Mouse (Mus musculus): ENCODE measurements around the gene Crybg2. TPM values are rescaled to one million over a fixed set of nuclear protein-coding genes. Genes with fewer than 3 reads are reported as not detected.
A peak's percentile ranks its signal among the peaks of the same experiment; 100 is the strongest.

The Crybg2 gene
- polyA plus RNA-seq, 1 experiment from 2014 or later = 0.53 TPM

DNA sequence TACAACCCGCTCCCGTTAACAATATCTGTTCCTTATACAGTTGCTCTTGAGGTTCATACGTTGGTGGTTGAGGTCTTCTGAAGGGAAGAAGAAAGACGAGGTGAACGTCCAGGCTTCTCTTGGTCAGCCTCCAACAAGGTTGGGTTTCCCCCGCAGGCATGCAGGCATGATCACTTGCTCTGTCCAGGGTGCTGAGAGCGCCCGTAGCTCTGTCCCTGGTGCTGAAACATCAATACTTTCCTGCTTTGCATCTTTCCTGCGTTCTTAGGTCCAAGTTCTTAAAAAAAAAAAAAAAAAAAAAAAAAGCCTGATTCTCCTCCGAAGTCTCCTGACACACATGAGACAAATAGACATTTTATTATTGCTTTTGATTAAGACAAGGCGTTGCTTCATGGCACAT is 40.0 kb upstream of the Crybg2 start:
- Histone ChIP-seq H3K36me3 (ENCODE audit: poor library complexity, severe bottlenecking) (no peaks in the 10 kb centered on the region), H3K9me3 (replicated peaks) (no peaks in the 10 kb centered on the region), H3K4me1 (peaks cover 44% of the 10 kb centered on the region), H3K27ac (no peak overlapping the region), H3K4me3 (no peak overlapping the region), H3K4me2 (peak overlapping the region; percentile 58; the same call in 1 of the 2 replicates), H3K9ac (no peak overlapping the region), H3K27me3 (peaks cover 41% of the 10 kb centered on the region)
- 6% methylated on average over 11 of the region's 11 CpGs for WGBS
- ATAC-seq = no peak

DNA sequence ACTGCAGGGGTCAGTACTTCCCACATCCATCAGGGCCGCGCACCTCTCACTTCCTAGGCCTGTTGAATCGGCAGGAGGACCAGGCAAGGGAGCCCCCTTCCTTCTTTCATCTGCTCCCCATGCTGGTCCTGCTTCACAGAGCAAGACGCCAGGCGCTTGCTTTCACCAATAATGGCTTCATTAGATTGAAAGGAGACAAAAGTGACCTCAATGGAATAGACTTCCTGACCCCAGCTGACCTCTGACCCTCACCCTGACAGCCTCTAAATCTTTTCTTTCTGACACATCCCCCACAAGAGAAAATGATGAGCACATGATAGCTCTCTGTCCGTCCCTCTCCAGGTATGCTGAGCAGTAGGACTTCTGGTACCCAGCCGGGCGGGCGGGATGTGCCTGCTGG is 34.8 kb upstream of the Crybg2 start:
- no peaks in the 10 kb centered on the region for H3K9me3 ChIP-seq (replicated peaks)
- no peaks in the 10 kb centered on the region for H3K36me3 ChIP-seq (ENCODE audit: poor library complexity, severe bottlenecking)
- no peak overlapping the region for H3K27ac ChIP-seq
- H3K4me1 ChIP-seq = no peaks in the 10 kb centered on the region
- no peaks in the 10 kb centered on the region for H3K27me3 ChIP-seq
- no peak for ATAC-seq
- no peak overlapping the region for H3K4me3 ChIP-seq
- H3K9ac ChIP-seq = no peak overlapping the region
- no peak overlapping the region for H3K4me2 ChIP-seq
- 26% methylated on average over 9 of the region's 9 CpGs for WGBS

DNA sequence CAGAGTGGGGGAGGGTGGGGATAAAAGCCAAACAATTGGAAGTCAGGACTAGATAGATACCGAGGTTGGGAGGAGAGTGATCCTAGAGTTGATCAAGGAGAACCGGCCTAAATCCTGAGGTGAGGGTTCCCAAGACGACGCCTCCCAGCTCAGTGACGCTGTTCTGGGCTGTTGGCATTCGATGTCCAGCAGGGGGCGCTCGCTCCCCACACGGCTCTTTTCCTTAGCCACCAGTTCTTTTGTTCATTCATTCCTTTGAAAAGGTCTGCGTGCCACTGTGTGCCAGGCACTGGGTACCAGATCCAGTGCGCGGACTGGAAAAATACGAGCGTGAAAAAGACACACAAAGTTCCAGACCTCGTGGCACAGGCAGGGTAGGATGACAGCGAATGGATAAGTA is 24.7 kb upstream of the Crybg2 start:
- Histone ChIP-seq H3K4me2 (peak overlapping the region; percentile 22; the same call in 1 of the 2 replicates), H3K4me3 (no peak overlapping the region), H3K4me1 (no peaks in the 10 kb centered on the region), H3K27me3 (peaks cover 4% of the 10 kb centered on the region; the same call in 1 of the 2 replicates), H3K27ac (no peak overlapping the region), H3K9me3 (replicated peaks) (no peaks in the 10 kb centered on the region), H3K36me3 (ENCODE audit: poor library complexity, severe bottlenecking) (no peaks in the 10 kb centered on the region), H3K9ac (no peak overlapping the region)
- 3% methylated on average over 16 of the region's 16 CpGs for WGBS
- ATAC-seq = peak; percentile 51; the same call in 1 of the 2 replicates

DNA sequence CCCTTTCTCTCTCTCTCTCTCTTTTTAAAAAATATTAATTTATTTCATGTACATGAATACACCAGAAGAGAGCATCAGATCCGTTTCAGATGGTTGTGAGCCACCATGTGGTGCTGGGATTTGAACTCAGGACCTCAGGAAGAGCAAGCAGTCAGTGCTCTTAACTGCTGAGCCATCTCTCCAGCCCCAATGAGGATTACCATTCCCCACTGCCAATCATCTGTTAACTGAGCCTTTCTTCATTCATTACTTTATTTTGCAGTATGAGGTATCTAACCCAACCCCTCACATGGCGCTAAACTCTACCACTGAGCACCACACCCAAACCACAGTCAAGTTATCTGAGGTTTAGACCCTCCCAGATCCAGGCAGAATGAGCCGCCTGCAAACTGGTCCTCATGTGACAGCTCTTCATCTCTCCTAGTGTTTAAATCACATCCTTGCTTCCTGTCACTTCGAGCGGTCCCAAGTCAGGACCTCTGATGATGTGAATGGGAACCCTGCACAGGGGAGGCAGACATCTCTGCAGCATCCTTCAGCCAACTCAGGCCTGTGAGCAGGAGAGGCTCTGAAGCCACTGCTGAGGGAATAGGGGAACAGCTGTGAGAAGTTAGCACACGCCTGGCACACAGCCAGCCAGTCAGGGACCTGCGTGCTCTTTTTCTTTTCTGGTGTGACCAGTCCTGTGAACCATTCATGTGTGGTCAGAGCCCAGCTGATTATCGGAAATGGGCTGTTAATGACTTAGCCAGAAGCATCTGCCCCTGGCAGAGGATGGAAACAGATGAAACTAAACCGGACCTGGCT is 19.1 kb upstream of the Crybg2 start:
- H3K9ac ChIP-seq = no peak overlapping the region
- H3K4me1 ChIP-seq = peaks cover 6% of the 10 kb centered on the region; the same call in 1 of the 2 replicates
- no peaks in the 10 kb centered on the region for H3K36me3 ChIP-seq (ENCODE audit: poor library complexity, severe bottlenecking)
- no peak overlapping the region for H3K4me3 ChIP-seq
- 62% methylated on average over 9 of the region's 9 CpGs for WGBS
- no peak for ATAC-seq
- no peak overlapping the region for H3K4me2 ChIP-seq
- H3K9me3 ChIP-seq (replicated peaks) = no peaks in the 10 kb centered on the region
- no peaks in the 10 kb centered on the region for H3K27me3 ChIP-seq
- peak overlapping the region; percentile 40; the same call in 1 of the 2 replicates for H3K27ac ChIP-seq

DNA sequence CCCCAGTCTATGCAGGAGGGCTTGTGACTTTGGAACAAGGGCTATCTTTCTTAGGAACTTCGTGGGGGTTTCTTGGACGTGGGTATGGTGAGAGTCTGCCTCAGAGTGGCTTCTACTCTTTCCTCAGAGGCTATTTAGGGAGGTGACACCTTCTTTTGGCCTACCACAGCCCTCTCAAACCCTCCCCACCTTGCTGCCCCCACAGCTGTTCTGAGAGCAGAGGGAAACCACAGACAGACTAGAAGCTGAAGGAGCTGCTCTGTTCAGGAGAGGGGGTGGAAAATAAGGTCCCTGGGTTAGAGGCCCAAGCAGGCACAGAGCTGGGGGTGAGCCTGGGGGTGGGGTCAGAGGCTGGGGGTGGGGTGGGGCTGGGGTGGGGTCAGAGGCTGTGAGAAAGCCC is 17.6 kb upstream of the Crybg2 start:
- H3K4me3 ChIP-seq = no peak overlapping the region
- no peak overlapping the region for H3K9ac ChIP-seq
- 63% methylated on average over 2 of the region's 2 CpGs for WGBS
- H3K27me3 ChIP-seq = no peaks in the 10 kb centered on the region
- H3K4me2 ChIP-seq = no peak overlapping the region
- no peaks in the 10 kb centered on the region for H3K9me3 ChIP-seq (replicated peaks)
- peaks cover 6% of the 10 kb centered on the region; the same call in 1 of the 2 replicates for H3K4me1 ChIP-seq
- no peak for ATAC-seq
- no peak overlapping the region for H3K27ac ChIP-seq
- H3K36me3 ChIP-seq (ENCODE audit: poor library complexity, severe bottlenecking) = no peaks in the 10 kb centered on the region

DNA sequence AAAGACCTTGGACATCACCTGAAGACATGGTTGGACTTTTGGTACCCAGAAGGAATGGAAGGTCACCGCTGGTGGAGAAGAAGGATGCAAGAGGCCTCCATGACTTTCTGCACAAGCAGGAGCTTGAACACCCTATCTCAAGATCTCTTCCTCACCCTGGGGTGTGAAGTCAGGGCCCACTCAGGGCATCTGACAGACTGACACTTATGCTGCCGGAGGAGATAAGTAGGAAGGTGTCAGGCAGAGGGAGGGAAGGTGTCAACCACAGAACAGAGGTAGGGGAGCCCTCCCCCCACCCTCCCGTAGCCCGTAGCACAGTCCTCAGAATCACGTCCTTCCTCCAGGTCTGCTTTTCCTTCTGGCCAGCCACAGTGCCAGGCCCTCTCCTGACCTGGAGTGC is 13.0 kb upstream of the Crybg2 start:
- Histone ChIP-seq H3K27me3 (no peaks in the 10 kb centered on the region), H3K4me1 (peaks cover 2% of the 10 kb centered on the region), H3K27ac (no peak overlapping the region), H3K4me3 (no peak overlapping the region), H3K4me2 (no peak overlapping the region), H3K9ac (no peak overlapping the region), H3K36me3 (ENCODE audit: poor library complexity, severe bottlenecking) (no peaks in the 10 kb centered on the region), H3K9me3 (replicated peaks) (no peaks in the 10 kb centered on the region)
- WGBS = 86% methylated on average over 5 of the region's 5 CpGs
- ATAC-seq = no peak

DNA sequence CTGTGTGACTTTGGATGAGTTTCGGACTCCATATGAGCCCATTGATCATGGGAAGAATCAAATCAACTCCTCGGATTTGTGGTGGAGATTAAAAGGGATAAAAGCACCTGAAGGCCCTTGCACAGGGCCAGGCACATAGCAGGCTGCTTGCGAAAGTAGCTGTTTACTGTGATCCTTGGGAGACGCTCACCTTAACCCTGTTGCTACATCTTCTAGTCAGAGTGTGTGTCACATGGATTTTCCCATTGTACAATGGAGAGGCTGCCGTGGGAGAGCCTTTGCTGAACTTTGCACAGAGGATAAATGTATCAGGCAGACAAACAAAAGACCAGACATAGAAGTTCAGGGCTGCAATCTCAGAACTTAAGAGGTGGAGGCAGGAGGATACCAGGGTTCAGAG is 8.7 kb upstream of the Crybg2 start:
- WGBS = 82% methylated on average over 5 of the region's 5 CpGs
- Histone ChIP-seq H3K9ac (no peak overlapping the region), H3K27me3 (no peaks in the 10 kb centered on the region), H3K4me1 (peaks cover 6% of the 10 kb centered on the region), H3K4me2 (no peak overlapping the region), H3K36me3 (ENCODE audit: poor library complexity, severe bottlenecking) (no peaks in the 10 kb centered on the region), H3K4me3 (no peak overlapping the region), H3K27ac (no peak overlapping the region), H3K9me3 (replicated peaks) (no peaks in the 10 kb centered on the region)
- no peak for ATAC-seq

DNA sequence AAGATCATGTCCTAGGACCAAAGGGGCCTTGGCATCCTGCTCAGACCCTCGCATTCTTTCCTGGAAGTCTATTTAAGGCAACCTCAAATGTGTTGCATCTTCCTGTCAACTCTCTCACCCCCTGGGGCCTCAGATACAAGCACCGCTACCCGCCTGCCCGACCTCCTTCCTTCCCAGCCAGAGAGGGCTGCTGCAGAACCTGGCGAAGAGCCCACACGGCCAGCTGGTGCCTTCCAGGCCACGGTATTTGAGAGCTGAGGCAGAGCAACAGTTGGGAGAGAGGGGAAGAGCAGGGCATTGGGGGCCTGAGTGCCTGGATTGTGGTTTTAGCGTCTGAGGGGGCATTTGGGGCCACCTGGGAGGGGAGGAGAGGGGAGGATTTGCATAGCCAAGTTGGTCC is 8.1 kb upstream of the Crybg2 start:
- Histone ChIP-seq H3K27ac (no peak overlapping the region), H3K36me3 (ENCODE audit: poor library complexity, severe bottlenecking) (no peaks in the 10 kb centered on the region), H3K4me3 (no peak overlapping the region), H3K4me1 (peaks cover 6% of the 10 kb centered on the region), H3K9ac (no peak overlapping the region), H3K27me3 (no peaks in the 10 kb centered on the region), H3K9me3 (replicated peaks) (no peaks in the 10 kb centered on the region), H3K4me2 (no peak overlapping the region)
- WGBS = 25% methylated on average over 8 of the region's 8 CpGs
- ATAC-seq = no peak

DNA sequence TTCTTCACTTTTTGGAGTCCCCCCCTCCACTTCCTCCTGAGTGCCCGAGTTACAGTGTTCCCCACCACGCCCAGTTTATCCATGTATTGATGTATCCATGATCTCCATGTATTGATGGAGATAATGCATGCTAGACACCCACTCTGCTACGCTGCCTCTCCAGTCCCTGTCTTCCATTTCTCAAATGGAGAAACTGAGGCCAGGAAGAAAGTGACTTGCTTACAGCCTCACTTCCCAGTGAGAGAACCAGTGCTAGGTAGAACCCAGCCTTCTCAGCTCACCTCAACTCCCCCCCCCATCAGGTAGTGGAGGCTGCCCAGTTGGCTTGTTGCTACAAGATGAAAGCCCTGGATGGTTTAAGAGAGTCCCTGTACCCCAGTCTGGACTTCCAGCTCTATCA is 7.1 kb upstream of the Crybg2 start, which contains the start of gene Zfp683:
Gene Zfp683 (plus strand): TSS at position 301 of the 400 bp plus-strand sequence.
- Histone ChIP-seq H3K36me3 (ENCODE audit: poor library complexity, severe bottlenecking) (no peaks in the 10 kb centered on the region), H3K9me3 (replicated peaks) (no peaks in the 10 kb centered on the region), H3K4me1 (peaks cover 9% of the 10 kb centered on the region), H3K27me3 (no peaks in the 10 kb centered on the region), H3K4me2 (no peak within 1 kb of the TSS), H3K4me3 (no peak within 1 kb of the TSS), H3K9ac (no peak within 1 kb of the TSS), H3K27ac (no peak within 1 kb of the TSS)
- WGBS = 87% methylated on average over 3 of the region's 3 CpGs
- ATAC-seq = no peak

DNA sequence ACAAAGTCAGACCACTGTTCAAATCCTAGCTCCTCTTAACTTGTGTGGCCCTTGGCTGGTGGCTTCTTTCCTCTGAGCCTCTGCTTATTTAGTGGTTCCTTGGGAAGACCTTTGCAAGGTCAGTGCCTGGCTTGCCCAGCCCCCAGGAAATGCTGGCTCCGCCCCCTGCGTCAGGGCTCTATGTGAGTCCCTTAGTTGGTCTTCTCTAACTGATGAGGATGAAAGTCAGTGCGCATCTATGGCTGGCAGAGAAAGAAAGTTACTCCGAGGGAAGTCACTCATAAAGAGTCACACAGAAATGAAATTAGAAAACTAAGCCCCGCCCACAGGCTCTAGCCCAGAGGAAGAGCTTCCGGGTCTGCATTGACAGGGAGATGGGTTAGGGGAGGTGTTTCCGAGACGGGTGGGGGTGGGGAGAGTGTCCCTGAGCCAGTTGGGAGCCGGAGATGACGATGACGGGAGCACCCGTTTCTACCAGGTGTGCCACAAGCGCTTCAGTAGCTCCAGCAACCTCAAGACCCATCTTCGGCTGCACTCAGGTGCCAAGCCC is 2.4 kb upstream of the Crybg2 start:
- Histone ChIP-seq H3K4me2 (no peak overlapping the region), H3K9me3 (replicated peaks) (no peaks in the 10 kb centered on the region), H3K4me3 (no peak overlapping the region), H3K4me1 (peaks cover 5% of the 10 kb centered on the region; the same call in 1 of the 2 replicates), H3K27ac (no peak overlapping the region), H3K27me3 (no peaks in the 10 kb centered on the region), H3K9ac (no peak overlapping the region), H3K36me3 (ENCODE audit: poor library complexity, severe bottlenecking) (no peaks in the 10 kb centered on the region)
- ATAC-seq = no peak
- 40% methylated on average over 14 of the region's 14 CpGs for WGBS

DNA sequence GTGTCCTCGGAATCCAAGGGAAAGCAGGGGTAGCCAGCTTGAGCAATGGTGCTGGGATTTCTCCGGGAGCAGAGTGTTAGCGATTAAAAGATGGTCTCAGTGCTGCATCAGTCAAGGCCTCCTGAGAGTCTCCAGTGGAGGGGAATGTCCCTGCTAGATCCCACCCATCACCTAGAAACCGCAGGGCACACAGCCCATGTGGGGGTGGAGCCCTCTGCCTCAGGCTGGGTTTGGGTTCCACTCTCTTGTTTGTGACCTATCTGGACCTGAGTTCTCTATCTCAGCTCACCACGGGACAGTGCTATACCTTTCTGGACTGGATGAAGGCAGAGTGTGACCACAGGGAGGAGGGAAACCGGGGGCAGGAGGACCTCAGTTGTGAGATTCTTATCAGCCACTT is 1.7 kb upstream of the Crybg2 start:
- H3K4me2 ChIP-seq = no peak overlapping the region
- no peak overlapping the region for H3K4me3 ChIP-seq
- WGBS = 88% methylated on average over 6 of the region's 6 CpGs
- no peak for ATAC-seq
- H3K4me1 ChIP-seq = peaks cover 5% of the 10 kb centered on the region; the same call in 1 of the 2 replicates
- no peak overlapping the region for H3K27ac ChIP-seq
- no peaks in the 10 kb centered on the region for H3K9me3 ChIP-seq (replicated peaks)
- no peaks in the 10 kb centered on the region for H3K36me3 ChIP-seq (ENCODE audit: poor library complexity, severe bottlenecking)
- H3K9ac ChIP-seq = no peak overlapping the region
- H3K27me3 ChIP-seq = no peaks in the 10 kb centered on the region

DNA sequence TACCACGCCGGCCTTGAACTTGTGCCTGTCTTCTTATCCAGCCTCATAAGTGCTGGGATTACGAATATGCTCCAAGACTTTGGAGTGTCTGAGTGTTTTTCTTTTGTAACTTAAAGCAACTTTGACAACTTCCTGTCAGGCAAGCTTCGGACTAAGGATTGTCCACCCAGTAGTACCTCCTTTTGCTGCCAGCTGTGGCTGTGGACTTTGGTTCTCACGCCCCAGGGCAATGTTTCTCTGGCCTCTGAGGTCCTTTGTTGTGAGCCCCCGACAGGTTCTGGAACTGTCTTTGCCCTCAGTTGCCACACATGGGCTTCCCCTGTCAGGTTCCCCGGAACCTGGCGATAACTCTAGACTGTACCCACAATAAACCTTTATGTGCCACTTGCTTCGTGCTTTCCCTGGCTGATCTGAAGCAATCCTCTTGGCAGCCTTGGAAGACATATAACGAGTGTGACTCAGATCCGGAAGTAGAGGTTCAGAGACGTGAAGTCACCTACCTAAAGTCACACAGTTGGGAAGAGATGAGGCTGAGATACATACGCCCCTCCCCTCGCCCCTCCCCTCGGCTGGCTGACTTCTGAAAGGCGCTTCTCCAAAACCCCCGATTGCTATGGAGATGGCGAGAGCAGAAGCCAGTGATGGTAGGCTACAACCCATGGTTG is 683 bp downstream of the Crybg2 start:
- H3K27ac ChIP-seq = no peak overlapping the region
- no peak overlapping the region for H3K4me2 ChIP-seq
- ATAC-seq = no peak
- H3K4me3 ChIP-seq = no peak overlapping the region
- H3K4me1 ChIP-seq = peaks cover 6% of the 10 kb centered on the region; the same call in 1 of the 2 replicates
- H3K9me3 ChIP-seq (replicated peaks) = no peaks in the 10 kb centered on the region
- H3K9ac ChIP-seq = no peak overlapping the region
- WGBS = 63% methylated on average over 18 of the region's 18 CpGs
- peaks cover 16% of the 10 kb centered on the region for H3K27me3 ChIP-seq
- no peaks in the 10 kb centered on the region for H3K36me3 ChIP-seq (ENCODE audit: poor library complexity, severe bottlenecking)
